Mouse (Mus musculus) embryonic facial prominence, embryonic 11.5 days (tissue): ENCODE measurements around the gene Cmss1. TPM values are rescaled to one million over a fixed set of nuclear protein-coding genes. Genes with fewer than 3 reads are reported as not detected.

Experiments
- ATAC-seq: fragments of 200-750 bp; cut with Nextera tagmentation; replicated peaks from 2 replicates; pipeline ENCODE4 v1.8.0; 2017; ENCODE audit warnings: low read depth; ENCODE audit not compliant: insufficient number of reproducible peaks, low FRiP score, low TSS enrichment
- DNase-seq: peaks from one replicate; pipeline ENCODE4 v3.0.0-alpha.2; 2015; ENCODE audit warnings: low spot score
- H3K27ac ChIP-seq: fragments of 300-500 bp; sonication (generic); replicated peaks from 2 replicates; pipeline ENCODE4 v1.5.1; 2014; ENCODE audit warnings: mild to moderate bottlenecking, low read depth, low read length, control low read depth
- H3K27me3 ChIP-seq: fragments of 300-500 bp; sonication (generic); 2 replicates; pipeline ENCODE4 v1.6.1; 2014; ENCODE audit warnings: mild to moderate bottlenecking, low read length, moderate library complexity, mixed read lengths; ENCODE audit not compliant: control insufficient read depth, insufficient read depth
- H3K36me3 ChIP-seq: fragments of 300-500 bp; sonication (generic); replicated peaks from 2 replicates; pipeline ENCODE4 v1.6.1; 2014; ENCODE audit warnings: low read depth, mild to moderate bottlenecking, low read length, moderate library complexity, mixed read lengths; ENCODE audit not compliant: control insufficient read depth, insufficient read depth
- H3K4me1 ChIP-seq: fragments of 300-500 bp; sonication (generic); 2 replicates; pipeline ENCODE4 v1.6.1; 2014; ENCODE audit warnings: low read length, mixed read lengths; ENCODE audit not compliant: control insufficient read depth, insufficient read depth
- H3K4me2 ChIP-seq: fragments of 300-500 bp; sonication (generic); 2 replicates; pipeline ENCODE4 v1.6.1; 2014; ENCODE audit warnings: low read depth, mild to moderate bottlenecking, control low read depth, low read length, moderate library complexity
- H3K4me3 ChIP-seq: fragments of 300-500 bp; sonication (generic); 2 replicates; pipeline ENCODE4 v1.5.1; 2014; ENCODE audit warnings: low read depth, low read length, control low read depth
- H3K9ac ChIP-seq: fragments of 300-500 bp; sonication (generic); replicated peaks from 2 replicates; pipeline ENCODE4 v1.6.1; 2014; ENCODE audit warnings: mild to moderate bottlenecking, control low read depth, low read length
- H3K9me3 ChIP-seq: fragments of 300-500 bp; sonication (generic); replicated peaks from 2 replicates; pipeline ENCODE4 v1.6.1; 2016; ENCODE audit warnings: mild to moderate bottlenecking, low read length, inconsistent platforms, mixed read lengths; ENCODE audit not compliant: control insufficient read depth
- WGBS: fragments of 180-500 bp; shearing (Covaris S2); extraction: QIAGEN DNeasy Blood & Tissue Kit; methylation state at CpG from one replicate; pipeline ENCODE4 v1.1.7; 2014; 5-methylcytosine and 5-hydroxymethylcytosine counted together
- polyA plus RNA-seq: library from polyadenylated mRNA; unstranded; fragments of >200 nt; fragmentation: Nextera tagmentation; extraction: Ambion mirVana; gene quantifications from 2 replicates; pipeline ENCODE4 v1.2.1, GENCODE M21; 2014

Gene Cmss1
- polyA plus RNA-seq, 1 experiment from 2014 or later = 55.9 TPM

DNA sequence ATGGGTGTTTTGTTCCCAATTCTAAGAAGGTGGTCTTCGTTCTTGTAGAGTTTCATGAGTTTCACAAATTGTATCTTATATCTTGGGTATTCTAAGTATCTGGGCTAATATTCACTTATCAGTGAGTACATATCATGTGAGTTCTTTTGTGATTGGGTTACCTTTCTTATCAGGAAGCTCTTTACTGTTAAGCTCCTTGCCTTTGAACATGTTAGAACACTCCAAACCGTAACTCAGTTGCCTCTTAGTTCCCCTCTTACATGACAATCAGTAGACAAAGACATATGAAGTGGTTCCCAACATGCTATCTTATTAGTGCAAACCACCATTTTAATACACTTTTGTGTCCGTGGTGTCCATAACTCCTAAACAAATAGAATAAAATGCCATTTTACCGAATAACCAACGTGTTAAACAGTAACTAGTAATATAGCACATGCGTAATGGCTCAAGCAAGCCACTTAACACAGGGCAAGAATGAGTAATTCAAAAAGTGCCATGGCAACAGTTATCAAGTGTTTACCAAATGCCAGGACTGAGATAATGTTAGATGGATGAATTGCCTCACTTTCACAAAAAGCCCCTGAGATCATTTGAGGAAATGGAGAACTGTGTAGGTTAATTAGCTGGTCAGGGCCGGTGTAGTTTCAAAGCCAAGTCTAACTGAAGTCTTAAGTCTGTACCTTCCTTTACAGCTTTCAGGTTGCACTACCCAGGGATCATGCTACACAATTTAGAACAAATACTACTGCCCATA lies 37.8 kb downstream of the Cmss1 start:
- Histone ChIP-seq H3K9me3 (no peaks in the 10 kb centered on the region), H3K27me3 (no peaks in the 10 kb centered on the region), H3K4me3 (no peak overlapping the region), H3K4me2 (no peak overlapping the region), H3K36me3 (no peaks in the 10 kb centered on the region; the same call in 1 of the 2 replicates), H3K27ac (no peak overlapping the region), H3K4me1 (no peaks in the 10 kb centered on the region), H3K9ac (no peak overlapping the region)
- ATAC-seq (no peak), DNase-seq (no peak)
- 91% methylated on average over 7 of the region's 7 CpGs for WGBS

GRCm38 (mm10) chr16:57566215-57566614 lies 40.4 kb downstream of the Cmss1 start:
- 83% methylated on average over 3 of the region's 3 CpGs for WGBS
- no peaks in the 10 kb centered on the region for H3K27me3 ChIP-seq

DNA sequence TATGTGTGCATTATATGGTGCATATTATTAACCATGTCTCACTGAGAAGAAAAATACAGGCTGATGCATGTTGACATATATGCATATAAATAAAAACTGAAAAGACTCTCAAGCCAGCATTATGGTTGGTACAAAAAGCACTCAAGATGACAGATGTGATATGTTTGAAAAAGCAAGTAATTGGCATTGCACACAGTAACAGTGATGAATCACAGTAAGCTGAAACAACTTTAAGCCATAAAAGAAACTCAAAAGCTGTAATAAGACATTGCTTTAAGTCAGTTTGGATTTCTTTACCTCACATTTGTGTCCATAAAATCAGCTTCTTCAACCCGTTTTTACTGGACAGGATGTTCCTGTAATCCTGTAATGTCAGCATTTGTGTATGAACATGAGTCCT lies 41.9 kb downstream of the Cmss1 start:
- ATAC-seq (no peak), DNase-seq (no peak)
- H3K4me1 ChIP-seq = no peaks in the 10 kb centered on the region
- no peak overlapping the region for H3K9ac ChIP-seq
- H3K27ac ChIP-seq = no peak overlapping the region
- H3K4me3 ChIP-seq = no peak overlapping the region
- no peaks in the 10 kb centered on the region for H3K27me3 ChIP-seq
- H3K9me3 ChIP-seq = no peaks in the 10 kb centered on the region
- WGBS = 68% methylated on average over 1 of the region's 1 CpGs
- no peaks in the 10 kb centered on the region for H3K36me3 ChIP-seq
- no peak overlapping the region for H3K4me2 ChIP-seq

More at GRCm38 (mm10) chr16:57566215-57566614, 40.4 kb downstream of the Cmss1 start:
- Histone ChIP-seq H3K27ac (no peak overlapping the region), H3K4me2 (no peak overlapping the region), H3K9me3 (no peaks in the 10 kb centered on the region), H3K4me3 (no peak overlapping the region), H3K9ac (no peak overlapping the region), H3K36me3 (no peaks in the 10 kb centered on the region), H3K4me1 (no peaks in the 10 kb centered on the region)
- DNase-seq (no peak), ATAC-seq (no peak)

DNA sequence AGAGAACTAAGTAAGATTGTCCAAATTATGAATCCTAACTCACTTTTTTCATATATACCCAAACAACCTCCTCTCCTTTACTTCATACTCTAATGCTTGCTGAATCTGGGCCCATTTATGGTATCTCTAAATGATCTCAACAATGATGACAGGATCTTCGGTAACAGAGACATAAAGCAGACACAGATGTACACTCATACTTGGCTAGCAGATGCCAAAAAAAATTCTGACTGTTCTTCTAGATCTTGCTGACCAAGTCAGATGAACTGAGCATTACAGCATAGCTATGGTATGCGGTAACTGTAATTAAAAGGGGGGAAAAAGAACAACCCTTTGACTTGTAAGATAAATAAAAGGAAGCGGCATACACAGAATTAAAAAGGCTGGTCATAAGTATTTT lies 43.2 kb downstream of the Cmss1 start:
- DNase-seq = no peak
- Histone ChIP-seq H3K4me1 (no peaks in the 10 kb centered on the region), H3K36me3 (no peaks in the 10 kb centered on the region), H3K27ac (no peak overlapping the region), H3K9me3 (no peaks in the 10 kb centered on the region), H3K4me3 (no peak overlapping the region), H3K27me3 (no peaks in the 10 kb centered on the region), H3K4me2 (no peak overlapping the region), H3K9ac (no peak overlapping the region)
- ATAC-seq = no peak
- WGBS = 75% methylated on average over 3 of the region's 3 CpGs

GRCm38 (mm10) chr16:57560185-57560584 lies 46.5 kb downstream of the Cmss1 start:
- 89% methylated on average over 1 of the region's 1 CpGs for WGBS
- no peaks in the 10 kb centered on the region for H3K4me1 ChIP-seq

DNA sequence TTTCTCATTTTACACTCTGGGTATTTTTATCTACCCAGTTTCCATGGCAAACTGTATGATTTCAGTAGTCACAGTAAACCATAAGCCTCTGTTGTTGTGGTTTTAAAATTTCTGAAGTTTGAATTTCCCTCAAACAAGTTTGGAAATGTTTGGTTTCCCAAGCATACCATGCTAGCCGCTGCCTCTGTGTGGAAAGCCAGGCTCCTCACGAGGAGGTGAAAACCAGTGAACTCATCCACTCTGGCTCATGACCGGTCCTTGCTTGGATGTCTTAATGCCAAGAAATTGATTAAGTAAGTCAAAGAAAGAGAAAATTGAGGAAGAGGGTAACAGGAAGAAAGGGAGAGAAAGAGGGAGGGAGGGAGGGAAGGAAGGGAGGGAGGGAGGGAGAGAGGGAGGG lies 48.4 kb downstream of the Cmss1 start:
- ATAC-seq (no peak), DNase-seq (no peak)
- Histone ChIP-seq H3K27me3 (no peaks in the 10 kb centered on the region), H3K36me3 (no peaks in the 10 kb centered on the region), H3K9ac (no peak overlapping the region), H3K4me2 (no peak overlapping the region), H3K27ac (no peak overlapping the region), H3K4me3 (no peak overlapping the region), H3K4me1 (no peaks in the 10 kb centered on the region), H3K9me3 (no peaks in the 10 kb centered on the region)
- WGBS = 93% methylated on average over 3 of the region's 3 CpGs

More at GRCm38 (mm10) chr16:57560185-57560584, 46.5 kb downstream of the Cmss1 start:
- no peak overlapping the region for H3K27ac ChIP-seq
- DNase-seq (no peak), ATAC-seq (no peak)
- H3K9ac ChIP-seq = no peak overlapping the region
- H3K9me3 ChIP-seq = no peaks in the 10 kb centered on the region
- H3K27me3 ChIP-seq = no peaks in the 10 kb centered on the region
- no peak overlapping the region for H3K4me2 ChIP-seq
- no peak overlapping the region for H3K4me3 ChIP-seq
- H3K36me3 ChIP-seq = no peaks in the 10 kb centered on the region

DNA sequence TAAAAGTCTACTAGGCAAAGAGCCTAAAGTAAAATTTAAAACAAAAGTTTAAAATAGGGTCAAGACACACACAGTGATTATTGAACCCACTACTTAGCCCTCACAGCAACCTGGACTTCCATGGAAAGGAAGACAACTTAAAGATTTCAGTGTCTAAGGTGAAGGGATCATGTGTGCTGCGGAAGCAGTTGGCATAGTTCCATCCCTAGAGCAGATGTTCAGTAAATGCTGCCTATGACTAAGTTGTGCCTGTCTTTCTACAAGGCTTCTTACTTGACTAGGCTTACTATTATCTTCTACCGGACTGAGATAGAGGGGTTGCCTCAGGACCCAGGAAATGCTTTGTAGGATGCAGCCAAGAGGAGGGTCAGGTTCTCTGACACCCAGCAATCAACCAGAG lies 50.4 kb downstream of the Cmss1 start:
- 91% methylated on average over 2 of the region's 2 CpGs for WGBS
- no peaks in the 10 kb centered on the region for H3K9me3 ChIP-seq
- no peak overlapping the region for H3K4me3 ChIP-seq
- ATAC-seq = no peak
- no peak overlapping the region for H3K9ac ChIP-seq
- H3K36me3 ChIP-seq = no peaks in the 10 kb centered on the region
- H3K4me1 ChIP-seq = no peaks in the 10 kb centered on the region
- no peak for DNase-seq
- H3K27ac ChIP-seq = no peak overlapping the region
- no peaks in the 10 kb centered on the region for H3K27me3 ChIP-seq
- H3K4me2 ChIP-seq = no peak overlapping the region

DNA sequence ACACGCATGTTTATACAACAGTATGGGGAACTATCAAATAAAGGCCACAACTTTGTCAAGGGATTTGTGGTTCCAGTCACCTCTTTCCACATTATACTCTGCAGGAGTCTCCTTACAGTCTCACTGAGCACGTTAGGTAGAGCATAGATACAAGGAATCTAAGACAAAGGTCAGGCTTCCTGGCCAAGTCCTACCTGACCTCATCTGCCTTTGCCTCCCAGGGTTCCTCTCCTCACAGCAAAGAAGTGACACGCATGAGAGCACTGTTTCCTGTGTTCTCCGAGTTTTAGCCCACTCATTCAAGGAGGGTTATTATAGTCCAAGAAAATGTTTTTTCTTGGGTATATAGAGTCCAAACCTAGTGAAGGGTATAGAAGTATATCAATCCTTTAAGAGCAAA lies 51.0 kb downstream of the Cmss1 start:
- Histone ChIP-seq H3K36me3 (no peaks in the 10 kb centered on the region), H3K27ac (no peak overlapping the region), H3K4me2 (no peak overlapping the region), H3K4me3 (no peak overlapping the region), H3K4me1 (no peaks in the 10 kb centered on the region), H3K9ac (no peak overlapping the region), H3K27me3 (no peaks in the 10 kb centered on the region), H3K9me3 (no peaks in the 10 kb centered on the region)
- WGBS = 67% methylated on average over 4 of the region's 4 CpGs
- DNase-seq (no peak), ATAC-seq (no peak)
